Mouse (Mus musculus) bone marrow, adult 2 months (tissue): Measurements from ENCODE around the gene Pde10a. TPM values are rescaled to one million over a fixed set of nuclear protein-coding genes. Genes with fewer than 3 reads are reported as not detected.

ENCODE experiments used
- H3K27ac ChIP-seq: fragments of 200-500 bp; 2 replicates; pipeline ENCODE4 v1.5.1; 2012; ENCODE audit warnings: low read depth, mild to moderate bottlenecking, control low read depth, inconsistent platforms, low read length; ENCODE audit not compliant: control insufficient read depth, poor library complexity, insufficient read depth
- H3K4me1 ChIP-seq: fragments of 200-500 bp; 2 replicates; pipeline ENCODE4 v1.6.1; 2011; ENCODE audit warnings: low read length; ENCODE audit not compliant: control insufficient read depth, insufficient read depth
- H3K4me3 ChIP-seq: fragments of 200-500 bp; replicated peaks from 2 replicates; pipeline ENCODE3; 2011; ENCODE audit warnings: mild to moderate bottlenecking, low read depth, low read length, control low read depth; ENCODE audit not compliant: control insufficient read depth
- CTCF ChIP-seq: fragments of 200-500 bp; IDR thresholded peaks from 2 replicates; pipeline ENCODE4 v1.5.1; 2011; ENCODE audit warnings: low read length, control low read depth; ENCODE audit not compliant: control insufficient read depth, insufficient read depth
- POLR2A ChIP-seq: fragments of 200-500 bp; IDR thresholded peaks from 2 replicates; pipeline ENCODE4 v1.6.1; 2011; ENCODE audit warnings: low read depth, mild to moderate bottlenecking, control low read depth, low read length, borderline replicate concordance; ENCODE audit not compliant: control insufficient read depth
- WGBS: fragments of 180-500 bp; shearing (Covaris S2); methylation state at CpG from one replicate; pipeline ENCODE4 v1.1.7; 2018; 5-methylcytosine and 5-hydroxymethylcytosine counted together
- polyA plus RNA-seq: library from polyadenylated mRNA; stranded (reverse); fragments of >200 nt; gene quantifications from 2 replicates; pipeline ENCODE4 v1.2.4, GENCODE M21; 2011; ENCODE audit warnings: low replicate concordance; ENCODE audit not compliant: missing spikeins, insufficient read depth, insufficient read length

The Pde10a gene
- polyA plus RNA-seq, 1 experiment, result 5.5 TPM

- peaks cover 1% of the 10 kb centered on the region for H3K4me1 ChIP-seq
- TF ChIP-seq CTCF (no peak), POLR2A (no peak)
- WGBS, result 6% methylated on average over 16 of the region's 16 CpGs
- no peak overlapping the region for H3K27ac ChIP-seq
- H3K4me3 ChIP-seq, result no peak overlapping the region
Observed at GRCm38 (mm10) chr17:8508305-8509141, 16.6 kb upstream of the Pde10a start.

DNA sequence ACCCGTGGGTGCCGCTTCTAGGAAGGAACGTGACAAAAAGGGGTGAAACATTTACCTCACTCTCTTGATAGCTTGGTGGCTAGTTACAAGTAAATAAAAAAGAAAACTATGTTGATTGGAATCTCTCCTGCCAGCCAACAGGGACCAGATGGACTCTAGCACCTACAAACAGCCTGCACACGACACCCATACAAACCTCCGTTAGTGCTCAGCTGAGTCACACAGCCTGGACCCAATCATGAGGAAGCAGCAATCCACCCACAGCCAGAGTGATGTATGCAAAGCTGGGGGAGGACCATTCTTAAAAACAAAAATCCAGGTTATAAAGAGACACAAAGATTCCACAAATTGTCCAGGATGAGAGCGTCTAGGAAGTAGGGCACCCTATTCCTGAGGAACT, 9.2 kb upstream of the Pde10a start:
- Histone ChIP-seq H3K27ac (no peak overlapping the region), H3K4me3 (no peak overlapping the region), H3K4me1 (no peaks in the 10 kb centered on the region)
- TF ChIP-seq POLR2A (no peak), CTCF (no peak)
- WGBS, result 66% methylated on average over 6 of the region's 6 CpGs

GRCm38 (mm10) chr17:8523986-8524385, 1.2 kb upstream of the Pde10a start:
- WGBS, result 29% methylated on average over 3 of the region's 3 CpGs
- Histone ChIP-seq H3K4me1 (no peaks in the 10 kb centered on the region), H3K27ac (no peak overlapping the region), H3K4me3 (no peak overlapping the region)
- TF ChIP-seq CTCF (no peak), POLR2A (no peak)

- WGBS, result 1% methylated on average over 45 of the region's 45 CpGs
- no peak for TF ChIP-seq POLR2A
- TF ChIP-seq CTCF, result no peak
- Histone ChIP-seq H3K4me3 (no peak overlapping the region), H3K27ac (no peak overlapping the region), H3K4me1 (no peaks in the 10 kb centered on the region)
Observed at GRCm38 (mm10) chr17:8524387-8525165, 596 bp upstream of the Pde10a start.

GRCm38 (mm10) chr17:8525971-8526740, 984 bp downstream of the Pde10a start:
- Histone ChIP-seq H3K4me3 (no peak overlapping the region), H3K4me1 (no peaks in the 10 kb centered on the region), H3K27ac (no peak overlapping the region)
- TF ChIP-seq POLR2A (no peak), CTCF (no peak)
- WGBS, result 7% methylated on average over 21 of the region's 21 CpGs

GRCm38 (mm10) chr17:8526815-8527261, 1.7 kb downstream of the Pde10a start:
- WGBS, result 47% methylated on average over 9 of the region's 9 CpGs
- no peaks in the 10 kb centered on the region for H3K4me1 ChIP-seq
- H3K4me3 ChIP-seq, result no peak overlapping the region
- no peak overlapping the region for H3K27ac ChIP-seq
- no peak for TF ChIP-seq CTCF
- no peak for TF ChIP-seq POLR2A

GRCm38 (mm10) chr17:8528641-8529040, 3.5 kb downstream of the Pde10a start:
- TF ChIP-seq CTCF (no peak), POLR2A (no peak)
- H3K4me1 ChIP-seq, result no peaks in the 10 kb centered on the region
- no peak overlapping the region for H3K4me3 ChIP-seq
- H3K27ac ChIP-seq, result no peak overlapping the region
- 77% methylated on average over 3 of the region's 3 CpGs for WGBS

GRCm38 (mm10) chr17:8532609-8533008, 7.4 kb downstream of the Pde10a start:
- Histone ChIP-seq H3K4me3 (no peak overlapping the region), H3K27ac (no peak overlapping the region), H3K4me1 (no peaks in the 10 kb centered on the region)
- 54% methylated on average over 4 of the region's 4 CpGs for WGBS
- TF ChIP-seq CTCF, result no peak
